Mouse (Mus musculus) adrenal gland, postnatal 36 days (tissue): ENCODE data around the gene Rasl11a. TPM values are rescaled to one million over a fixed set of nuclear protein-coding genes. Genes with fewer than 3 reads are reported as not detected.

Experiments
- DNase-seq, 2 experiments: peaks; one replicate each; pipeline ENCODE4 v3.0.0; 2021; ENCODE audit warnings: mixed read lengths in 1 of 2
- total RNA-seq, 2 experiments: library from RNA; stranded (reverse); gene quantifications; 2 replicates each; pipeline ENCODE4 v1.2.3; 2021

Gene Rasl11a
- total RNA-seq, 2 experiments from 2014 or later, result 7.3 to 9.5 TPM

DNA sequence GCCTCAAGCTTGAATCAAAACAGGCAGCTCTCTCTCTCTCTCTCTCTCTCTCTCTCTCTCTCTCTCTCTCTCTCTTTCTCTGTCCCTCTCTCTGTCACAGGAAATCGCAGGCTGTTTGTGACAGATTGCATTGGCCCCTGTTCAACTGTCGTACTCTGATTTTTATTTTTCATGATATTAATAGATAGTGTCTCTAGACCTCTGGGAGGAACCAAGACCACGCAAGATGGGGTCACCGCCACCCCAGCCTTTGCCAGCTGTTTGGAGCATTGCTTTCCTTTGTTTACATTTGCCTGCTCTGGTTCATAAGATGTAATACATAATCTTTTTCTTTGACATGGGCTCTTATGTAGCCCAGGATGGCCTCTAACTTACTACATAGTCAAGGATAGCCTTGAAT lies 2.9 kb upstream of the Rasl11a start:
- no peak for DNase-seq

DNA sequence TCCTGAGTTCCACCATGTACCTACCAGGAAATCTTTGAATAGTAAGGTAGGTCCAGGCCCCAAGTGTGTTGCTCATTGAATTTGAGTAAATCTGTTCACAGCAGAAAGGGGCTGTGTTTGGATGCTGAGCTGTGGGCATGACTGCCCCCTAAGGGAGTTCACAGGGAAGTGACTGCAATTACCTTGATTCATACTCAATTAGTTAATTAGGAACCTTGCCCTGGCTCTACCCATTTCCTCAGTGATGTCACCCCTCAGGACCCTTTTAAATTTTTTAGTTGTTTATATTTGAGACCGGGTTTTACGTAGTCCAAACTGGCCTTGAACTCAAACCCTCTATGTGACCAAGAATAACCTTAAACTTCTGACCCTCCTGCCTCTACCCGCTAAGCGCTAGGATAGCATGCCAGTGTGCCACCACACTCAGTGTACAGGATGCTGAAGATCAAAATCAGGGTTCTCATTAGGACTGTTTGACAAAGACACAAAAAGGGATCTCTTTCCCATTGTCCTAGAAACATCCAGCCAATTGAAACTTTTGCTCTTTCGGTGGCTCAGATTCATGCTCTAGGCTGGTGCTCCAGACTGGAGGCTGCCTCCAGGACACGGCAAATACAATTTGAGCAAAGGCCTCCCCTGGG lies 450 bp upstream of the Rasl11a start:
- DNase-seq, result no peak

- no peak for DNase-seq
Observed at GRCm38 (mm10) chr5:146846489-146846888, 1.6 kb downstream of the Rasl11a start.

DNA sequence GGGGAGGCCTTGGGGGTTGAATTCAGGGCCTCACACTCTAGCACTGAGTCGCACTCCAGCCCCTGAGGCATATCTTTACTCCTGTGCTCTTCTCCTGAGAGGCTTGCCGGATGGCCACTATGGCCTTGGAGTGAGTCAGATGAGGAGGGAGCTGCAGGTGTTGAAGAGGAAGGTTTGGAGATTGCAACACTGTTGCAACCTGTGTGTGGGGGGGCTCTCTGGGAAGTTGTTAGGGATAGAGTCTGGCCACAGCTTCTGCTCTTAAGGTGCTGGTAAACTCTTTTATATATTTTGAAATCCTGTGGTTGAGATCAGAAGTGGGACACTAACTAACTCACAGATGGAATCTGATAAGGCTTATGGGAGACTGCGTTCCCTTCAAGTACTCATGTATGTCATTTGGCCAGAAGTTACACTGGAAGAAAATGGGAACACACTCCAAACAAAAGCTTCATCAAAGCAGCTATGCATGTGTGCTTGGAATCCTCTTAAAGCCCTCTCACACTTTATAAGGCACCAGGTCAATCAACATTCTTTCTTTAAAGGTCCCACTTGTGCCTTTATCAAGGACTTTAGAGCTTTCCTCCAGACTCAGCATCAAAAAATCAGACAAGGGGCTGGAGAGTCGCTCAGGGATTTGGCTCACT lies 4.2 kb downstream of the Rasl11a start:
- DNase-seq, result no peak

- DNase-seq, result no peak
Observed at GRCm38 (mm10) chr5:146856106-146856505, 11.2 kb downstream of the Rasl11a start.

GRCm38 (mm10) chr5:146857620-146858019 lies 12.7 kb downstream of the Rasl11a start:
- DNase-seq, result no peak

GRCm38 (mm10) chr5:146858772-146859171 lies 13.9 kb downstream of the Rasl11a start:
- DNase-seq, result no peak

GRCm38 (mm10) chr5:146859246-146859645 lies 14.4 kb downstream of the Rasl11a start:
- no peak for DNase-seq

GRCm38 (mm10) chr5:146860222-146860998 lies 15.5 kb downstream of the Rasl11a start:
- DNase-seq, result no peak

DNA sequence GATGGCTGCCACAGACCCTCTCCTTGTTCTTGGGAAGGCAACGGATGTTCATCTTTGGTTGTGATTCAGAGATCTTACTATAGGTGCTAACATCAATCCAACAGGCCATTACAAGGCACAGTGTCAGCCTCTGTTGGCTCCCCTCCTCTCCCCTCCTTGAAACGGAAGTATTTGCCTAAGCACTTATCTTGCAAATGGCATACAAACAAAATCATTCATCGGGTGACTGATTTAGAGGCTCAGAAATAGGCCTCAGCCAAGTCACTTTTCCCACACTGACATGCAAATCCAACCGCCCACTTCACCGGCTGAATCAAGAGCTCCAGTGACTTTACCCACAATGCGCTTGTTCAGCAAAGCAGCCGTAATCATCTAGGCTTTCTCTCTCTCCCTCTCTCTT lies 16.7 kb downstream of the Rasl11a start:
- no peak for DNase-seq

DNA sequence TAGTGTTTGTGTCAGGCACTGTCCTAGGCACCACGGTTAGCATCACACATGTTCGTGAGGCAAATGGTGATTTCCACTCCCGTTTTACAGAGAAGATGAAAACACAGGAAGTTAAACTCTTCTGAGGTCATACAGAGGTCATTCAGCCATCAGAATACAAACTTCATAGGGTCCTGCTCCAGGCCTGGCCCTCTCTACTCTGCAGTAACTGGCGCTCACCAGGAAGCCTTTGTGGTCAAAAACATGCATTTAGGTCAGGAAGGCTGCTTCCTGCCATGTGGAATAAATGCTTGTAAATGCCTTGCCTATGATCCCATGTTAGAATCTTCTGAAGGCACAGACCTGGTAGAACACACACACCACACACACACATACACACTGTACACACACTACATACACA lies 20.6 kb downstream of the Rasl11a start:
- DNase-seq, result no peak

DNA sequence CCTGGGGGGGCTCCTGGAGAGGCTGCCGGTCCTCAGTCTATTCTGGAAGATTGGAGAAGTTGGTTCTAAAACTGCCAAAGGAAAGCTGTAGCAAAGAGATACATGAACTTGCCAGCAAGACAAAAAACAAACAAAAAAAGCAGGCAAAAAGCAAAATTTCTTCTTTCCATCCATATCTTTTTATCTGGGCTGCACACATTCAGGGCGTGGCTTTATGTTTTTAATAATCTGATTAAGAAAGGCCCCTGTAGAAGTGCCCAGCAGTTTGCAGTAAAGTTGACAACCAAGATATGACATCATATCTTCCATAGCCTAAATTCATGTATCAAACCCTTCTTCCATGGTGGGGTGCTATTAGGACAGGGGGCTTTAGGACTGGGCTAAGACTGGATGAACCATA lies 21.4 kb downstream of the Rasl11a start:
- no peak for DNase-seq

DNA sequence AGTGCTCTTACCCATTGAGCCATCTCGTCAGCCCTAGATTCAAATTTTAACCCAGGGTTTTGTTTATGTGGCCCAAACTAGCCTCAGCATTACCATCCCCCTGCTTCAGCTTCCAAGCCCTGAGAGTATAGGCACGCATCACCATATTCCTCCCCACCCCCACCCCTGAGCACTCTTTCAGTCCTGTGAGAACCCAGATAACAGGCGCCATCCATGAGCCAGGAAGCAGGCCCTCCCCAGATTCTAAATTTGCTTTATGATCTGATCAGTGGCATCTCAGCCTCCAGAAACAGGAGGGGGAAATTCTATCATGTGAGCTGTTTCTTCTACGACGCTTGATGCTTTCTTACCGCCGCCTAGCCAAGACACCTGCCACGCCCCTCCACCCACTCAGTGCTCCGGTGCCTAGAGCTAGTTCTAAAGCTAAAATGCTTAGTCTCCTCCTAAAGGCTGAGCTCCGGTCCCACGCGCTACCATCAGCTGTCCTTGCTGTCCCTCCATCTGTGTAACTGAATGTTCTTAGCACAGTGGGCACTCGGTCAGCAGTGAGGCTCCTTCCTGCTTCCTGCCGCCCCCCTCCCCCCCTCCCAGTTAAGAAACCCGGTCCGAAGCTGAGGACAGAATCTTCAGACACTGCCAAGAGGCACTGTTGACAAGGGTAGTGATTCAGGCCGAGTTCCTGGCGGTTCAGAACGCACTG lies 22.5 kb downstream of the Rasl11a start:
- peak; percentile 18 to 52 for DNase-seq

DNA sequence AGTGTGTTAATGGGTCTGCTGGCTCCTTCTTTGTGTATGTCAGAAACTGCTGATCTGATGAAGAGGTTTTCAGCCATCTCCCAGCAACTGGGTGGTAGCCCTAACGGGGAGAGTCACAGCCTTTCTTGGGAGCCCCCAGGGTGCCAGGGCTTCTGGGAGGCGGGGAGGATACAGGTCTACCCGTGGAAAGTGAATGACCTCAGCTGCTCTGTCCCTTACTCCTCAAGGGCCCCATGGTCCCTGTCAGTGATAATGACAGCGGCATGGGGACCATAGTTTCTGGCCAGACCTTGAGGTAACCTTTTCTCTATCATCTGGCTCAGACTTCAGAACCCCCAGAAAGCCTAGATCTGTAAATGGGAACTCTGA lies 23.1 kb downstream of the Rasl11a start:
- no peak for DNase-seq

DNA sequence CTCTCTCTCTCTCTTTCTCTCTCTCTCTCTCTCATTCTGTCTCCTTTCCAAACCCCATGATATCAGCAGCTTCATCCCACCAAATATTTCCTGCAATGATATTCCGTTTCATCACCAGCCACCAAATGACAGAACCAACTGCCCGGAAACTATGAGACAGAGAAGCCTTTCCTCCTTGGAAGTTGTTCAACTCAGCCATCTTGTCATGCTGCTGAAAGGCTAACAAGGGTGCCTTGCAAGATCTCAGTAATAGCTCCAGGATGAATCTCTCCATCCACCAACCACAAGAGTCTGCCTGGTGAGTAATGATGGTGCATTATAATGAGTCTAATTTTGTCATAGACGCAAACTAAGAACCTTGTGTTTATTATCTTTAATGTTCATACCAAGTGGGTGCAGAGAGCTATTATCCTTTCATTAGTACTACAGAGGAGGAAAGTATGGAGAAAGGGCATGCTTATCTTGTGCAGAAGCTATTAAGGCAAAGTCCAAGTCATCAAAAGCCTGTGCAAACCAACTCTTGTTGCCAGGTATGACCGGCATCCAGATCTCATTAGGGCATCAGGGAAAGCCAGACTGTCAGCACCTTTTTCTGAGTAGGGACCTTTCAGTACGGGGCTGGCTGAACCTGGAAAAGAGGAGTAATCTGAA lies 28.2 kb downstream of the Rasl11a start:
- no peak for DNase-seq

DNA sequence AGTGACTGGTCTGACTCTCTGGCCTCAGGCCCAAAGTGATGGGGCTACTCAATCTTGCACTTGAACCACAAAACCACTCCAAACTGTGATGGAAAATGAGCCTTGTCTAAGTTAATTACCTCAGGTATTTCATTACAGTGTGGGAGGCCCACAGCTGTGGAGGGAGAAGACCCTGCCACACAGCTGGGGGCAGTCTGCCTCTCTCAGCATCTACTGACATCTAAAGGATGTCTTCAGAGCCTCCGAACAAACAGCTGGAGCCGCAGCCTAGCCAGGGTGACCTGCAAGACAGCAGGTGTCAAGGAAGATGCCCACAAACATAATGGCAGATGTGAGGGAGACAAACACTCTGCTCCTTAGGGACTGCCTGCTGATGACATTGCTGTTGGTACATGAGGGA lies 31.2 kb downstream of the Rasl11a start:
- no peak for DNase-seq

DNA sequence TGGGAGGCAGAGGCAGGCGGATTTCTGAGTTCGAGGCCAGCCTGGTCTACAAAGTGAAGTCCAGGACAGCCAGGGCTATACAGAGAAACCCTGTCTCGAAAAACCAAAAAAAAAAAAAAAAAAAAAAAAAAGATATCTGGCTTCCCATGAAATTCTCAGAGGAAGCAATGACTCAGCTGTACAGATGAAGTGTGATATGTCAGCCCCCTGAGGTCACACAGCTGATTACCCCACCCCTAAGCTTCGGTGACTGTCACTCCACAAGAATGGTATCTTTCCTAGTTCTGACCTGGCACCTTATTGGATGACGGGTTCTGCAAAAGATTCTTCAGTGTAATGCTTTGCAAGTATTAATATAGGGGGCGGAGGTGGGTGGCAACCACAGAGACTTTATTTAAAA lies 33.0 kb downstream of the Rasl11a start:
- peak; percentile 39 to 48 for DNase-seq

DNA sequence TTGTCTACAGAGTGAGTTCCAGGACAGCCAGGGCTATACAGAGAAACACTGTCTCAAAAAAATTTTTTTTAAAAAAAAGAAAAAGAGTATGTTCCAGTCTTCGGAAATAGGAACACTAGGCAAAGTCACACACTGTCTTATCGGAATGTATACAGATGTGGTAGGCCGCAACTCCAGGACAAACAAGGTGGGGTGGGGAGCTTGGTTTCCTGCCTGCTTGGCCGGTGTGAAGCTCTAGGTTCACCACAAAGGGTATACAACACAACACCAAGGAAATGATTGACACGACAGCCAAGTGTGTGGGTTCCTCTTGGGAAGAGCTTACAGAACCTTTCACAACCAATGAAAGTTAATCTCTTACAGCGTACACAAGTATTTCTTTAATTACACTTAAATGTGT lies 37.4 kb downstream of the Rasl11a start:
- no peak for DNase-seq

DNA sequence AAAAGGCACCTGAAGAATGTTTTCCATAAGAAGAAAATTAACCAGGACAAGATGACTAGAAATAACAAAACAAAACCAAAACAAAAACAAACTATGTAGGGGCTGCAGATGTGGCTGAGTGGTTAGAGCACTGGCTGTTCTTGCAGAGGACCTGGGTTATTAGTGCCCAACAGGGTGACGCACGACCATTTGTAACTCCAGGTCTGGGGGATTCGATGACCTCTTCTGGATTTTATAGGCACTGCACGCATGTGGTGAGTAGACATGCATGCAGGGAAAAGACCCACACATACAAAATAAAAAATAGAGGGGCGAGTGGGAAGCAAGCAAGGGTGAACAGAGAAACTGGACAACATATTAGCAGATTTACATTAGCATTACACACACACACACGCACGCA lies 38.2 kb downstream of the Rasl11a start:
- DNase-seq, result no peak

DNA sequence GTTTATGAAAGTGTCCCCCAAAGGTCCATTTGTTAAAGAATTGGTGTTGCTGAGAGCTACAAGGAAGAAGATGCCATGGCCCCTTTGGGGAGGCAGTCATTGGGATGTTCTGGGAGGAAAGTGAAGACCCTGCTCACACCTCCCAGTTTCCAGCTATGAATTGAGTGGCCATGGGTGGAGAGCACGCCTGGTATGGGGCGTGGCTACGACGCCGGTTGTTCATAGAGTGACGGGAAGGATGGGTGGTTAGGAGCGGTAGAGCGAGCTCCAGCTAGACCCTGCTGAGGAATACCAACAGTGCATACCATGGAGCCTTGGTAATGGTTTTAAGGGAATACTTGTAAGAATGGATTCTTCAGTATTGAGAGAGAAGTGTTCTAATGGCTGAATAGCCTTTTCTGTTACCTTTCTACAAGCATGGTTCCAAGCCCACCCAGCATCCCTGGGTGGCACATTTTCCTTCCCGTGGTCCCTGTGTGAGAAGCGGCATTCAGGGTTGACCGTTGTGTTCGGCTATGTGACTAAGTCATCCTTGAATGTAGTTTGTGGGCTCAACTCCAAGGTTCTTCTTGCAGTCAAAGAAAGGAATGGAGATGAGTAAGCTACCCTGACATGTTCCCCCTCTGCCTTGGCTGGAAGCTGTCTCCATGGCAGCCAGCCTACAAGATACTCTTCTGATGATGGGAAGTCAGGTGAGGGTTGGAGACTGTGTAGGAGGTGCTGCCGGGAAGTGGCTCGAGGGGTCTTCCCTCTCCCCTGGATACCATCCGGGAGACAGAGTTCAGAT lies 38.8 kb downstream of the Rasl11a start:
- DNase-seq, result peak; percentile 24 to 53

DNA sequence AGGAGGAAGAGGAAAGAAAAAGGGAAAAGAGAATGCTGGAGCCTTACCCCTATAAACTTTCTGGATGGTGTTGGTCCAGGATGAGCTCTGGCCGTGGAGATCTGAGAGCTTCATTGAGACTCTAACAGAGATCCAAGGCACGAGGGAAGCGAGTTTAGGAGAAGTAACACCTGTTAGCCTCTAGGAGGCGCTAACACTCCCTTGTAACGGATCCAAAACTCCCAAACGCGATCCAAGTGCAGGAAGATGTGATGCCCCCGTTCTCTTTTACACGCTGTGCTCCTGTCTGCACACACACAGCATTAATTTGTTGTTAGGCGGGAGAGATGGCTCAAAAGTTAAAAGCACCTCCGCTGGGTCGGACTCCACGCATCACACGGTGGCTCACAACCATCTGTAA lies 46.3 kb downstream of the Rasl11a start:
- DNase-seq, result no peak

GRCm38 (mm10) chr5:146892904-146893303 lies 48.0 kb downstream of the Rasl11a start:
- no peak for DNase-seq
